Mouse (Mus musculus): ENCODE data around the gene Vmn1r138.
"Not testable (repeated sequence)": the region's sequence is repeated elsewhere in the genome, so short reads cannot be mapped to it uniquely, and the experiment has no call there.

- not testable (repeated sequence) for TF ChIP-seq CTCF (IDR thresholded peaks at IDR 0.05; ENCODE audit: control insufficient read depth, insufficient read depth, insufficient replicate concordance, low read depth, low read length); POLR2A (IDR thresholded peaks at IDR 0.05; ENCODE audit: control insufficient read depth, low read depth, low read length)
Measured at GRCm38 (mm10) chr7:22056205-22056604, 27.5 kb upstream of the Vmn1r138 start, which contains the start of gene Gm6176.
